Mouse (Mus musculus): ENCODE results near the gene Rps8. TPM values are rescaled to one million over a fixed set of nuclear protein-coding genes. Genes with fewer than 3 reads are reported as not detected.

Gene Rps8
- total RNA-seq, 1 experiment from 2014 or later: 935 TPM

DNA sequence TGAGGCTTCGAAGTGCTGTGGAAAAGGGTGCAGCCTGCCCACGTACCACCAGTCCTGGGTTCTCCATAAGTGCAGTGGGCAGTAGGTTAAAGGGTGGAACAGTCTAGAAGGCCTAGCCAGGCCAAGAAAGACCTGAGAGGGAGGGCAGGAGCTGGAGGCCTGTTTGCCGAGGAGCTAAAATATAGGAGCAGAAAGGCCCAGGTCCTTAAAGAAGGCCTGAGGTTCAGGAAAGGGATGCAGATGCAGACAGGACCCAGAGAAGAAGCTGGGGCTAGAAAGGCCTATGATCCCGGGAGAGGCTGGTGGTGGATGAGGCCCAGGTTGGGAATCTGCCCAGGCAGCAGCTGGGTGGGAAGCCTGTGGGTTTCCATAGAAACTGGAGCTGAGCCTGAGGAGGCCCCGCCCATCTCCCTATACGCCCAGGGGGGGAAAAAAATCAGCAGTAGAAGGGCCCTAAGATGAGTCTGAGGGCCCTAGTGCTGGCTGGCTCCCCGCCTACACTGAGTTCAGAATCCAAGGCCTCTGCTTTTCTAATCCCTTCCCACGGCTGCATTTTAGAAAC, 30.6 kb downstream of the Rps8 start, which contains the start of gene Btbd19:
Gene Btbd19, minus strand, starts transcription at position 378 of the 562 bp plus-strand sequence.
- DNase-seq: peak; percentile 68

- DNase-seq: peak; percentile 71
These were observed 31.3 kb downstream of the Rps8 start for GRCm38 (mm10) chr4:117124518-117125347.

- DNase-seq: no peak
These were observed 31.9 kb downstream of the Rps8 start for GRCm38 (mm10) chr4:117124218-117124517.

GRCm38 (mm10) chr4:117123546-117124217, 32.4 kb downstream of the Rps8 start:
- DNase-seq: no peak

DNA sequence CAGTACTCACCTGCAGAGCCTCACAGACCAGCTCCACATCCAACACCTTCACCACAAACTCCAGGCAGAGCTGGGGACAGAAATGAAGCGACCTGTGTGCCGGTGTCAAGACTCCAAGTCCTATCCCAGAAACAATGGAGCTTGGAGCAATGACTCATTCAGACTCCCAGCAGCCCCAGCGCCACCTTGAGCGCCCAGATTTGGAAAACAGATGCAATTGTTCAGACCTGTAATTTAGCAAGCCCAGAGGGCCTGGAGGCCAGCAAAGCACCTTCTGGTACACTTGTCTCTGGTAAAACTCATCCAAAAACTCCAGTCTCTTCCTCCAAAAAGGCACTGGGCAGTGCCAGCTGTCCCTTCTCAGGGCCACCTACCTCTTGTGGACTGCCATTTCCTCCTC, 33.8 kb downstream of the Rps8 start:
- DNase-seq: no peak

GRCm38 (mm10) chr4:117120445-117121414, 35.3 kb downstream of the Rps8 start:
- peak; percentile 97 for DNase-seq

DNA sequence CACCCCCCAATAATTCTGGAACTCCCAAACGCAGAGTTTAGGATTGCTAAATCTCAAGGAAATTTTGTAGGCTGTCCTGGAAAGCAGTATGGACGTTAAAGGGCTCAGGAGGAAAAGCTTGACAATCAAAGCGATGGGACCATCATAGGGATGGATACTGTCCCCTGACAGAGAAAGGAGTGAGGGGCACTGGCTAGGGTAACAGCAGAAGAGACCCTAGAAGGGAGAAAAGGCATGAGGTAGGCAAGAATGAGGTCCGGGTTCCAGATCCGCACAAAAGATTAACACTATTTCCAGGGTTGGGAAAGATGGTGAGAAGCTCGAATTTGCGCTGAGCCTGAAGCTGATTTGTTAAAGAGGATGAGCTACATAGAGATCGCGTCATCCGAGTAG, 36.0 kb downstream of the Rps8 start:
- DNase-seq: no peak

- no peak for DNase-seq
These were observed 36.4 kb downstream of the Rps8 start for GRCm38 (mm10) chr4:117119636-117120035.

- DNase-seq: no peak
These were observed 38.1 kb downstream of the Rps8 start for GRCm38 (mm10) chr4:117117931-117118330.

DNA sequence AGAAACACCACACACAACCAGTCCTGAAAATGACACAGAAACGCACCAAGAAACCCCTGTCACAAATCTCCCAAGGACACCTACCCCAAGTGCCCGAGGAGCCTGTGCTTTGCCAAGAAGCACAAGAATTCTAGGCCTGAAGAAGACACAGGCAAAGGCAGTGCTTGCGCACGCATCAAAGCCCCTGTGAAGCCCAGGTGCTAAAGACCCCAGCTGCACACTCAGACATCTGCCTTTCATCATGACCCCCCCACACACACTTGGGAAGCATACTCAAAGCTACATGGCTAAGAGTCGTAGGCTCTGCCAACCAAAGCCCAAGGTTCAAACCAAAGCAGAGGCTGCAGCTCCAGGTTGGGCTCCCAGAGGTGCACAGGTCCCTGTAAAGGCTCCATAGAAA, 40.5 kb downstream of the Rps8 start:
- no peak for DNase-seq

DNA sequence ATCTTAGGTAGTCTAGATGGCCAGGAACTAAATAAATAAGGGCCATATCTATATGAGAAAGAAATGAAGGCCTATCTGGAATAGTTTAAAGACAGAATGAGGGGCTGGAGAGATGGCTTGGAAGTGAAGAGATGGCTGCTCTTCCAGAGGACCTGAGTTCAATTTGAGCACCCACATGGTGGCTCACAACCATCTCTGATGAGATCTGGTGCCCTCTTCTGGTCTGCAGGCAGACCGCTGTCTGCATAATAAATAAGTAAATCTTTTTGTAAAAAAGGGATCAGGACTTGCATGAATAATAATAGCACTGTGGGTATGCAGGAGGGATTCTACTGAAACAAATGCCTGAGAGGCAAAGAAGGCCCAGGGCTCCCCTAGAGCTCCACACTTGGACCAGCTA, 42.8 kb downstream of the Rps8 start:
- no peak for DNase-seq

- no peak for DNase-seq
These were observed 45.1 kb downstream of the Rps8 start for GRCm38 (mm10) chr4:117110985-117111384.

GRCm38 (mm10) chr4:117110249-117110648, 45.8 kb downstream of the Rps8 start:
- no peak for DNase-seq

- DNase-seq: no peak
These were observed 46.7 kb downstream of the Rps8 start for GRCm38 (mm10) chr4:117109330-117109729.

DNA sequence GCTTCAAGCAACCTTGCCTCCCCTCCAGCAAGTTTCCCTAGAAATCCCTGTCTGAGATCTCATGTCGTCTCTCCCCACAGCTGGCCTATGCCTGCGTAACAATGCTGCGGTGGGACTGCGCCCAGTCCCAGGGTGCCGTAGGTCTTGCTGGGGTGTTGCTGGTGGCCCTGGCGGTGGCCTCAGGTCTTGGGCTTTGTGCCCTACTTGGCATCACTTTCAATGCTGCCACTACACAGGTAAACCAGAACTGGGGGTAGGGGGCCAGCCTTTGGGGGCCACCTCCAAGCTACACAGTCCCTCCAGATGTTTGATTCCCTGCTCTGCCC, 47.6 kb downstream of the Rps8 start:
- no peak for DNase-seq

DNA sequence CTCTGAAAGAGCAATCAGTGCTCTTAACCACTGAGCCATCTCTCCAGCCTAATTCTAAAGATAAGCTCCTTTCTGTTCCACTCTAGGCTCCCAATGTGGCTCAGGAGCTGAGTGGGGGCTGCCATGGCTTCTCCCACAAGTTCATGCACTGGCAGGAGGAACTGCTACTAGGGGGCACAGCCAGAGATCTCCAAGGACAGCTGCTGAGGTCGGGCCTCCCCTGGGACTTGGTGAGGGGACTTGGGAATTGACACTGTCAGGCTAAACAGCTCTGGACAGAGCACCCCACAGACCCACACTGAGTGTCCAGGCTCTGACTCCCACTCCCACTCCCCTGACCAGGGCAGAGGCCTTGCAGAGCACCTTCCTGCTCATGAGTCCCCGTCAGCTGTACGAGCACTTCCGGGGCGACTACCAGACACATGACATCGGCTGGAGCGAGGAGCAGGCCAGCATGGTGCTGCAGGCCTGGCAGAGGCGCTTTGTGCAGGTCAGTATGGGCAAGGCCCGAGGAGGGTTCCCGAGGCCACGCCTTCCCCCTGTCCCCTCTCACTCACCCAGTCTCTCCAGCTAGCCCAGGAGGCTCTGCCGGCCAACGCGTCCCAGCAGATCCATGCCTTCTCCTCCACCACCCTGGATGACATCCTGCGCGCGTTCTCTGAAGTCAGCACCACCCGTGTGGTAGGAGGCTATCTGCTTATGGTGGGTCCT, 48.1 kb downstream of the Rps8 start:
- no peak for DNase-seq

DNA sequence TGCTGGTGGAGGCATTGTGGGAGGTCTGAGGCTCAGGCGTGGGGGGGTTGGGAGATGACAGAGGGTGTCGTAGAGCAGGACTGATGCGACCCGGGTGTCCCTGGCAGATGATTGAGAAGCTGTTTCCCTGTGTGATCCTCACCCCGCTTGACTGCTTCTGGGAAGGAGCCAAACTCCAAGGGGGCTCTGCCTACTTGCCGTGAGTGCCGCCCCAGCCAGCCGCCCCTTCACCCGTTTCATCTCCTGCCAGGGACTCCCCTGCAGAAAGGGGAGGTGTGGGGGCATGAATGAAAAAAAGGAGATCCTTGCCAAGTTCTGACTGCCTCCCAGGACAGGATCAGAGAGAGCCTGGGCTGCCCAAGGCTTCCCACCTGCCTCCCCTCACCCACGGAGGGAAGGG, 50.9 kb downstream of the Rps8 start:
- peak; percentile 48 for DNase-seq

GRCm38 (mm10) chr4:117104672-117105071, 51.4 kb downstream of the Rps8 start:
- no peak for DNase-seq

Data from adrenal gland, postnatal 14 days (tissue).